Mouse (Mus musculus): ENCODE results near the gene Rnf26. TPM values are rescaled to one million over a fixed set of nuclear protein-coding genes. Genes with fewer than 3 reads are reported as not detected.
"Not testable (repeated sequence)": the region's sequence is repeated elsewhere in the genome, so short reads cannot be mapped to it uniquely, and the experiment has no call there.

The Rnf26 gene
- total RNA-seq, 2 experiments from 2014 or later, result 22.0 to 22.9 TPM

DNA sequence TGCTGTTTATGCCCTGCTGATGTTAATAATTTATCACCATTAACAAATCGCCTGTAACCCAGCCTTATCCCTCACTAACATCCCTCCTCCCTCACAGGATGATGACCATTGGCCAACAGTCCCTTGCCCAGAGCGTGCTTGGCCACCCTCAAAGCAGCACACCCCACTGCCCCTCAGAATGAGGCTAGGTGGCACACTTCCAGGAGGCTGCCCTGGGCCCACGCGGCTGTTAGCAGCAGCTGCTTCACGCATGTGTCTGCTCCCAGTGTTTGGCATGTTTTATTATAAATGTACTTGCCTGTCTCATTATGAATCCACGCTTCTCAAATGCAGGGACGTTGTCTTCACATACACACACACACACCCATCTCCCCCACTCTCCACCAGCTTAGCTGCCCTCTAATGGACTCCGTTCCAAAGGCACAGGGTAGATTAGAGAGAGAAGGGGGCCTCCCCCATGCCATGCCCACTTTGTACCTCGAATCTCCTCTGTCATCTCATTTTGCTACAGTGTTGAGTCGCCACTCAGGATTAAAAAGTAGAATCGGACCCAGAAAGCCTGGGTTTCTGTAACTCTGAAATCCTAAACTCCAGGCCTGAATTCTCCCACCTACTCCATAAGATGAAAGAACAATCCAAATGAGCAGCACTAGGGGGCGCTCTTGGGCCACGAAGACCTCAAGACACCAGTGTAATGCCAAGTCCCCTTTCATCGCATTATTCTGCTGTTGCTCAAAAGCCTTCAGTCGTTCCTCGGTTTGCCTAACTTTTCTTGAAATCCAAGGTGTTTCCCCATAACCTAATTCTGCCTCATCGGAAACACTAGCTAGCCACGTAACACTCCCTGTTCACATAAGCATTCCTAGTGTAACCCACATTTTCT lies 12.5 kb upstream of the Rnf26 start:
- peak; percentile 74 to 87 for DNase-seq (ENCODE audit: low spot score in 2 of 2)

- peak in 1 of 2 experiments; percentile 14 for DNase-seq (ENCODE audit: low spot score in 2 of 2)
These were observed 11.7 kb upstream of the Rnf26 start for GRCm38 (mm10) chr9:44125026-44125425.

DNA sequence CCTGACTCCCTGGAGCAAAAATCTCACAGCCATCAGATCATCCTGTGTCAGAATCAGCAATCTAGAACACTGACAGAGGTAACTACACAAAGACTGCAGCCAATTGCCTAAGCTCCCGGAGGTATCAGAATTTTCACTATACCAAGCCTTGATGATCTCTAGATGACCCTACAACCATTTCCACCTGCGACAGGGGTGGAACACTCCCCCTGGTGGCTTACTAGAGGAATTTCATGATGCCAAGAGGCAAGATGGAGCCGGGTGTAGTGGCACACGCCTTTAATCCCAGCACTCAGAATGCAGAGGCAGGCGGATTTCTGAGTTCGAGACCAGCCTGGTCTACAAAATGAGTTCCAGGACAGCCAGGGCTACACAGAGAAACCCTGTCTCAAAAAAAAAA lies 11.0 kb upstream of the Rnf26 start:
- DNase-seq (ENCODE audit: low spot score in 2 of 2), result no peak

- no peak for DNase-seq (ENCODE audit: low spot score in 2 of 2)
These were observed 6.7 kb upstream of the Rnf26 start for GRCm38 (mm10) chr9:44119948-44120465.

- DNase-seq (ENCODE audit: low spot score in 2 of 2), result peak in 1 of 2 experiments; percentile 24
These were observed 5.7 kb upstream of the Rnf26 start for GRCm38 (mm10) chr9:44119011-44119410.

DNA sequence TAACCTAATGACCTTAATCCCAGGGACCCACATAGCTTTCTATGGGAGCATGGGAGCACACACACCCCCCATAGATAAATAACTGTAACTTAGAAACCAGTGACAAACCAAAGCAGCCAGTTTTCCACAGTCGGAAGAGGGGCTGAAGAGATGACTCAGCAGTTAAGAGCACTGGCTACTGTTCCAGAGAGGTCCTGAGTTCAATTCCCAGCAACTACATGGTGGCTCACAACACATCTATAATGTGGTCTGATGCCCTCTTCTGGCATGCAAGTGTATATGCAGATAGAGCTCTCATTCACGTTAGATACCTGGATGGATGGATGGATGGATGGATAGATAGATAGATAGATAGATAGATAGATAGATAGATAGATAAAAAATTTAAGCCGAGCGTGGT lies 2.9 kb upstream of the Rnf26 start:
- DNase-seq (ENCODE audit: low spot score in 2 of 2), result no peak

DNA sequence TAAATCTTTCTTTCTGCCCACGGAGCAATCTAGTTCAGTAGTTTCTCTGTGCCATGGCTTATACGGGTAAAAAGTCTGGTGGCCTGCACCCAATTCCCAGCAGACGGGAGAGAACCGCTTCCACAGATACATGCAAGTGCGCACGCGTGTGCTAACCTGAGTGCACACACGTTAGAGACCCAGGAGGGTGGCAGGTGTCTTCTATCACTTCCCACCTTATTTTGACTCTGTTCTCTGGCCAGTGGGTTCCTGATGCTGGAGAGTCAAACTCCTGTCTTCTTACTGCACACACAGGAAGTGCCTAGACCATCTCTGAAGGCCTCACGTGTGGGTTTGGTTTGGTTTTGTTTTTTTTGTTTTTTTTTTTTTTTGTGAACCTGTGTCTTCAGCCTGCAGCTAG lies 2.3 kb upstream of the Rnf26 start:
- no peak for DNase-seq (ENCODE audit: low spot score in 2 of 2)

- DNase-seq (ENCODE audit: low spot score in 2 of 2), result no peak
These were observed 1.1 kb upstream of the Rnf26 start for GRCm38 (mm10) chr9:44114453-44114852.

DNA sequence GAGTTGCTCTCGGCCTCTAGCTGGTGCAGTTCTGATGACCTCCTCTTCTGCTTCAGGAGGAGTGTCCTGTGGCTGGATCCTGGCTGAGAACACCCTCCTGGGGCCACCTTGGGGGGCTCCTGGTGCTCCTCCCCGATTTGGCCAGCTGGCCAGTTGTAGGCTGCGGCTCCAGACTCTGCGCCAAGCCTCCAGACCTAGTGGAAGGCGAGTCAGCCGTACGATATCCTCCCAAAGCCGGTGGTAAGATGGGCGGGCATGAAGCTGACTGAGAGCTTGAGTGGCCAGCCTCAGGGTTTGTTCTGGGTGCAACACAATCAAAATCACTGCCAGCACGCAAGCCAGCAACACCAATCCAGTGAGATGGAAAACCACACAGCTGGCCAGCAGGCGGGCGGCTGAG lies 1.4 kb downstream of the Rnf26 start:
- DNase-seq (ENCODE audit: low spot score in 2 of 2), result not testable (repeated sequence)

DNA sequence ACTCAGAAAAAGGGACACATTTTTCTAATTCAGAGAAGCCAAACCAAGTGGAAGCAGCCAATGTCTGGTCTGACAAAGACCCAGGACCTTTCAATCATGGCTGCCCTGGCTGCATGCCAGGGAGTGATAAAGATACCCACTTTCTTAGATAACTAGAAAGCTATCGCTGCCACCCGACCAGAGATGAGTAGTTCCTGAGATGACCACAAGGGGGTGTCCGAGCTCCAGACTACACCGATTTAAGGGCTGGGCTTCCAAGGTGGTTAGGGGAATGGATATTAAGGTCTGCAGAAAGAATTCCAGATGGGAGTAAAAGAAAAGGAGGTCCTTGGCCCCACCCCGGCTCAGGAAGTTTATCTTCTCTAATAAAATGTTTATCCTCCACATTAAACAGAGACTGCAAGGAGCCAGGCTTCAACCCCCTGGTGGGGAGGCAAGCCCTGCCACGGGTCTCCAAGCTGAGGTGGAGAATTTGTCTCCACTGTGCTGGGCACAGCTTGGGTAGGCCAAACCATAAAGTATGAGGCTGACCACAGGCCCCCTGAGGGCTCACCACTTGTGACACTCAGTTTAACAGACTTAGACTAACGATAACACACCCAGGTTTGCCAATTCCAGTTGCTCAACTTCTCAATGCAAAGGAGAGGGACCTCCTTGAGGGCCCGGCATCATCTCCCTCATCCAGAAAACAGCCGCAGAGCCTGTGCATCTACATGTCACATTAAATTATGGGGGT lies 3.8 kb downstream of the Rnf26 start:
- peak; percentile 61 to 75 for DNase-seq (ENCODE audit: low spot score in 2 of 2)

- DNase-seq (ENCODE audit: low spot score in 2 of 2), result no peak
These were observed 4.9 kb downstream of the Rnf26 start for GRCm38 (mm10) chr9:44108269-44109055.

GRCm38 (mm10) chr9:44107557-44108179 lies 5.6 kb downstream of the Rnf26 start:
- peak in 1 of 2 experiments; percentile 66 for DNase-seq (ENCODE audit: low spot score in 2 of 2)

DNA sequence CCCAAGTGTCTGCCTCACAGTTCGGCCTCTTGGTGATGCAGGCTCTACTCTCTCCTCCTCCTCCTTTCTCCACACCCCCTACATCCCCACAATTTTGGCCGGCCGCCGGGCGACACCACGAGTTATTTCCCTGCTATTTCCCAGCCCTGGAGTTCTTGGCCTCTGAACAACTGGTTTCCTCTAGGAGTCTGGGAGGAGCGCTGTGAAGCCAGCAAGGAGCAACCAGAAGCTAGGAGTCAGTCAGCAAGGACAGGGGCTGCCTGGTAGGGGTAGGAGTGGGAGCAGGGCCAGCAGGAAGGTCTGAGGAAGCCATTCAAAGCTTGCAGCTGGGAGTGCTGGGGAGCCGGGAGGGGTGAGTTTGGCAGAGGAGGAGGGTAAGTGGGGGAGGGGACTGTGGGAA lies 6.2 kb downstream of the Rnf26 start, which contains the start of gene C1qtnf5:
TSS of gene C1qtnf5 (plus strand) at position 136 of the 400 bp plus-strand sequence.
- peak; percentile 83 to 92 for DNase-seq (ENCODE audit: low spot score in 2 of 2)

GRCm38 (mm10) chr9:44106596-44106995 lies 6.7 kb downstream of the Rnf26 start:
- no peak for DNase-seq (ENCODE audit: low spot score in 2 of 2)

DNA sequence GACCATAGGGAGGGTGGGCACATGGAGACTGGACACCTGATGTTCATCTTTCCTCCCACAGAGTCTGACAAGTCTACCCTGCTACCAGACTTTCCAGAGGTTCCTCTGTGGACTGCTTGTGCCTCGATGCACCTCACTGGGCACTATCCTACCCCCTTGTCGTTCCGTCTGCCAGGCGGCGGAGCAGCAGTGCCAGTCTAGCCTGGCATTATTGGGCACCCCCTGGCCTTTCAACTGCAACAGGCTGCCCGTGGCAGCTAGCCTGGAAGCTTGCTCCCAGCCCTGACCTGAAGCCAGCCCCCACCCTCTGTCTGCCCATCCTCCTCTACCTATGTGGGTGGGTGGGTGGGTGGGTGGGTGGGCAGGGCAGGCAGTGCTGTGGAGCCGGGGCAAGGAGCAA lies 7.1 kb downstream of the Rnf26 start:
- no peak for DNase-seq (ENCODE audit: low spot score in 2 of 2)

- DNase-seq (ENCODE audit: low spot score in 2 of 2), result no peak
These were observed 7.5 kb downstream of the Rnf26 start for GRCm38 (mm10) chr9:44105781-44106180.

DNA sequence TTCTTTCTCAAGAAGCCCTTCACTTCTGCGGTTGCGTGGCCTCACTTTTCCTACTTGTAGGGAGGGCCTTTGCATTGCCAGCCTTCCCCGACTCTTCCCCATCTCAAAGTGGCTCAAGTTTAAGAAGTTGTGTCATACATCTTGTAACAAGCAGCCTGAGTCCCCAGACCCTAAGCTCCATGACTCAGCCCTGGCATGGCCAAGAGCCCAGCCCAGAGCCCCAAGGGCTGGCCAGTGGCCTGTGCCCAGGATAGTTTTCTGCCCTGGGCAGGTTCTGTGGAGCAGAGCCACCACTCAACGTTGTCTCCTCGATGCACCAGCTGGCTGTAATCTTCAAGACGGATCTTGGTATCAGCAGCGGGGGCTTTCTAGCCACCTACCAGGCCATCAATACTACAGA lies 8.4 kb downstream of the Rnf26 start:
- DNase-seq (ENCODE audit: low spot score in 2 of 2), result no peak

DNA sequence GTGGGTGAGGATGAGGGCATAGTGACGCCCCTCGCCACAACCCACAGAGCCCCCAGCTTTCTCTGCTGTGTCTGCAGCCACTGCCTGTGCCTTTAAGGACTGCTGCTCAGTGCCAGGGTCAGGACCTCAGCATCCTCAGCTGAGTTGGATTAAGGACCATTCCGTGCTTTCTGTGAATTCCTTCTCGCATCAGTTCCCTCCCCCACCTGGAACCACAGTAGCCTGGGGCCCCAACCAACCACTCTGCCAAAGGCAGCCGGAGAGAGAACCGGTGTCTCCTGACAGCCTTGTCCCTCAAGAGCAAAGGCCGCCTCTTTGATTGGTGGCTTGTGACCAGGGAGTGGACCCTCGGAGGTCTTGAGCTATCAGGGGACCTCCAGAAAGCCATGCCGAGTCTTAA lies 11.8 kb downstream of the Rnf26 start, which contains the start of gene Mfrp:
TSS of gene Mfrp (plus strand) at position 240 of the 400 bp plus-strand sequence.
- DNase-seq (ENCODE audit: low spot score in 2 of 2), result no peak

GRCm38 (mm10) chr9:44096536-44096935 lies 16.8 kb downstream of the Rnf26 start:
- DNase-seq (ENCODE audit: low spot score in 2 of 2), result no peak

- no peak for DNase-seq (ENCODE audit: low spot score in 2 of 2)
These were observed 17.5 kb downstream of the Rnf26 start for GRCm38 (mm10) chr9:44095781-44096180.

DNA sequence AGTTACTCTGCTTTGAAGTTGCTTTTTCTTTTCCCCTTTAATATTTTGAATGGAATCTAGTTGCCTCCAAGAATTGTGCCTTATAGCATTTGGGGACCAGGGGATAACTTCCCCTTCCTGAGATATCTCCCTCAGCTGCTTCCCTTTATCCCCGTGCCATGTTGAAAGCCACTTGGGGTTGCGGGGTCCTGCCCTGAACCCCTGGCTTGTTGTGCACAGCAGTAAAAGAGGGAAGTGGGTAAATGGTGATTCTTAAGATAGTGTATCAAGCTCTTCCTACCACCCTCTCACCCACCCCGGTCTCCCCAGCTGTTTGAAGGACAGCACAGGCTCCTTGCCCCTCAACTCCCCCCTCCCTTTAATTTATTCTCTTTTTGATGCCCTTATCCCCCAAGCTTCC lies 18.6 kb downstream of the Rnf26 start:
- no peak for DNase-seq (ENCODE audit: low spot score in 2 of 2)

All from gastrocnemius, postnatal 4 days (tissue).